Mouse (Mus musculus) kidney, adult 2 months (tissue): Measurements from ENCODE around the gene Stpg3.

Experiments
- CTCF ChIP-seq: fragments of 200-500 bp; conservative IDR thresholded peaks from 2 replicates; pipeline ENCODE4 v1.5.1; 2011; ENCODE audit warnings: low read depth, mild to moderate bottlenecking, control low read depth, low read length, moderate library complexity, mixed read lengths; ENCODE audit not compliant: insufficient read depth, insufficient read length
- POLR2A ChIP-seq: fragments of 200-500 bp; IDR thresholded peaks from one replicate; pipeline ENCODE4 v1.6.1; 2011; ENCODE audit warnings: low read depth, low read length, control low read depth

DNA sequence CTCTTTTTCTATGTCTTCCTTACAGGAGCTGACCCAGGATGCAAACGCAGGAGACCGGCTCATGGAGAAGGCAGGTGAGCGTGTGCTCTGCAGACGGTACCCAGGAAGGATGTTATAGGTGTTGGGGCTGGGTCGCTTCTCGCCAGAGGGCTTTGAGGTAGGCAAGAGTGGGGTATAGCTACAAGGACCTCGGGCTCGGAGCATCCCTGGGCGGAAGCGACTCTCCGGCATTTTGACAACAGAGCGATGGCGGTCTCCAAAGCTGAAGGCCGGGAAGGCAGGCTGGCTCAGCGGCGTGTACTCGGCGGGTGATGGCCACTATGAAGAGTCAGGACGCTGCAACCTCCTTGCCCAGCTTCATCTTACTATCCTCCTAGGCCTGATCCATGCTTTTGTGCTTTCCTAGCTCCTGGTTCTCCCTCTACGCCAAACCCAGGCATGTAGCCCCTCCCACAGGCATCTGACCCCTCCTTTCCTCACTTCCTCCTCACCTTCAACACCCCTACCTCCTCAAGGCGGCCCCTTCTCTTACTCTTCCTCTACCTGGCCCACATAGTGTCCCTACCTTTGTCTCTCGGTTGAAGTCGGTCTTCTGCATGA is 1.1 kb downstream of the Stpg3 start:
- no peak for TF ChIP-seq CTCF
- TF ChIP-seq POLR2A, result no peak
